Mouse (Mus musculus) hindbrain, embryonic 11.5 days (tissue): ENCODE measurements around the gene Ctss. TPM values are rescaled to one million over a fixed set of nuclear protein-coding genes. Genes with fewer than 3 reads are reported as not detected.
A peak's percentile ranks its signal among the peaks of the same experiment; 100 is the strongest.

Experiments used
- ATAC-seq: fragments of 200-750 bp; cut with Nextera tagmentation; 2 replicates; pipeline ENCODE4 v1.8.0; 2017; ENCODE audit warnings: mild to moderate bottlenecking, moderate TSS enrichment, moderate library complexity; ENCODE audit not compliant: low FRiP score
- DNase-seq: peaks from one replicate; pipeline ENCODE4 v3.0.0-alpha.2; 2015; ENCODE audit warnings: low spot score
- H3K27ac ChIP-seq: fragments of 300-500 bp; sonication (generic); 2 replicates; pipeline ENCODE4 v1.5.1; 2014; ENCODE audit warnings: mild to moderate bottlenecking, low read depth, low read length
- H3K27me3 ChIP-seq: fragments of 300-500 bp; sonication (generic); 2 replicates; pipeline ENCODE4 v1.6.1; 2014; ENCODE audit warnings: mild to moderate bottlenecking, low read length, moderate library complexity, mixed read lengths; ENCODE audit not compliant: control insufficient read depth, insufficient read depth
- H3K36me3 ChIP-seq: fragments of 300-500 bp; sonication (generic); 2 replicates; pipeline ENCODE4 v1.6.1; 2014; ENCODE audit warnings: mild to moderate bottlenecking, low read length, moderate library complexity, mixed read lengths; ENCODE audit not compliant: control insufficient read depth, insufficient read depth
- H3K4me1 ChIP-seq: fragments of 300-500 bp; sonication (generic); replicated peaks from 2 replicates; pipeline ENCODE4 v1.6.1; 2014; ENCODE audit warnings: low read length, mixed read lengths; ENCODE audit not compliant: control insufficient read depth, insufficient read depth
- H3K4me2 ChIP-seq: fragments of 300-500 bp; sonication (generic); replicated peaks from 2 replicates; pipeline ENCODE4 v1.6.1; 2014; ENCODE audit warnings: mild to moderate bottlenecking, low read depth, low read length
- H3K4me3 ChIP-seq: fragments of 300-500 bp; sonication (generic); 2 replicates; pipeline ENCODE4 v1.5.1; 2014; ENCODE audit warnings: low read depth, low read length
- H3K9ac ChIP-seq: fragments of 300-500 bp; sonication (generic); 2 replicates; pipeline ENCODE4 v1.6.1; 2014; ENCODE audit warnings: low read depth, low read length
- H3K9me3 ChIP-seq: fragments of 300-500 bp; sonication (generic); 2 replicates; pipeline ENCODE4 v1.6.1; 2016; ENCODE audit warnings: low read length; ENCODE audit not compliant: control insufficient read depth
- WGBS: fragments of 180-500 bp; shearing (Covaris S2); extraction: QIAGEN DNeasy Blood & Tissue Kit; methylation state at CpG from one replicate; pipeline ENCODE4 v1.1.7; 2014; 5-methylcytosine and 5-hydroxymethylcytosine counted together
- polyA plus RNA-seq: library from polyadenylated mRNA; unstranded; fragments of >200 nt; fragmentation: Nextera tagmentation; extraction: Ambion mirVana; gene quantifications from 2 replicates; pipeline ENCODE4 v1.2.1, GENCODE M21; 2014

Ctss gene
- polyA plus RNA-seq, 1 experiment from 2014 or later, result 12.3 TPM

DNA sequence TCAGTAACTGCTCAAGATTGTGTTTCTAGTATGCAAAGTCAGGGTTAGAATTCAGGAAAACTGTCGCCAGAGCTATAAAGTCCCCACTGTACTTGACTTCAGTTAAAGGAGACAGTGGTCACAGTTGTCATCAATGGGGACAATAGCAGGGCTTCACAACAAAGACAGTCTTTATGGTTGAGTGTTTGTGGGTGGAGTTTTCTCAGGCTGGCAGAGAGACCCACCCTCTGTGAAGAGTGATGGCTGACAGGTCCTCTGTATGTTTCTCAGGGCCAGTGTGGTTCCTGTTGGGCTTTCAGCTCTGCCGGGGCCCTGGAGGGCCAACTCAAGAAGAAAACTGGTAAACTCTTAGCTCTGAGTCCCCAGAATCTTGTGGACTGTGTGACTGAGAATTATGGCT is 24.3 kb upstream of the Ctss start:
- H3K9me3 ChIP-seq, result no peaks in the 10 kb centered on the region
- no peak for ATAC-seq
- no peak overlapping the region for H3K4me2 ChIP-seq
- no peaks in the 10 kb centered on the region for H3K36me3 ChIP-seq
- no peaks in the 10 kb centered on the region for H3K4me1 ChIP-seq
- 45% methylated on average over 2 of the region's 2 CpGs for WGBS
- peak; percentile 21 for DNase-seq
- no peak overlapping the region; the same call in 1 of the 2 replicates for H3K27ac ChIP-seq
- H3K27me3 ChIP-seq, result no peaks in the 10 kb centered on the region
- no peak overlapping the region for H3K9ac ChIP-seq
- H3K4me3 ChIP-seq, result no peak overlapping the region

DNA sequence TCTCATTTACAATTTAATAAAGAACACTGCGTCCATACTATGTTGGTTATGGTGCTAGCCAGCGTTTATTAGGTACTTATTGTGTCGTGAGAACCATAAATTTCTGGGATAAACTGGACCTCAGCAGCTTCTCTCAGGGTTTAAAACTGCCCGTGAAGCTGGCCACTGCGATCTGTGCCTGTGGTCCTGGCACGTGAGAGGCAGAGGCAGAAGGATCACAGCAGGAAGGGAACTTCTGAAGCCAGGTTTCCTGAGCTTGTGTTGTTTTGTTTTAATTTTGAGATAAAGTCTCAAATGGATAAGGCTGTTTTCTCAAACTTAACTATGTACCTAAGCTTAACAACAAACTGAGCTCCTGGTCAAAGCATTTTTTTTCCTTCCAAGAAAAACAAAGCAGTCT is 17.2 kb upstream of the Ctss start:
- Histone ChIP-seq H3K27me3 (no peaks in the 10 kb centered on the region), H3K4me2 (no peak overlapping the region), H3K36me3 (no peaks in the 10 kb centered on the region), H3K9me3 (no peaks in the 10 kb centered on the region), H3K27ac (no peak overlapping the region), H3K9ac (no peak overlapping the region), H3K4me3 (no peak overlapping the region), H3K4me1 (no peaks in the 10 kb centered on the region)
- ATAC-seq (no peak), DNase-seq (no peak)
- WGBS, result 78% methylated on average over 6 of the region's 6 CpGs

DNA sequence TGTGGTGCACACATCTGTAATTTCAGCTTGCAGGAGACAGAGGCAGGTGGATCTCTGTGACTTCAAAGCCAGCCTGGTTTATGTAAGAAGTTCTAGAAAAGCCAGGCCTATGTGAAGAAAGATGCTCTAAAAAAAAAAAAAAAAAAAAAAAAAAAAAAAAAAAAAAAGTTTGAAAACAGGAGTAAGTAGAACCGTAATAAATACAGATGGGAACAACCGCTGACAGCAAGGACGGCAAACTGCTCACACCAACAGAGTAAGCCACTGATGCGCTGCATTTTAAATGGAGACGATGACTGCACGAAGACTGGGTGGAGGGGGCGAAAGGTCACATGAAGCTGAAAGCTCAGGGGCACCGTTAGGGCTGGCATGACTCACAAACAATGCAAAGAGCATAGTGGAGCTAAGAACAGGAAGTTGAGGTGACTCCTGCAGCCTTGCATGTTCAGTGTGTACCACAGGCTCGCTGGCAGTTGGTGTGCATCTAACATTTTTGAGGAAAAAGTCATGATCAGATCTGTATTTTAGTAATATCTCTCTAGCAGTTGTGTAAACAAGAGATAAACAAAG is 14.9 kb upstream of the Ctss start:
- H3K9ac ChIP-seq, result no peak overlapping the region
- no peak overlapping the region for H3K4me3 ChIP-seq
- 69% methylated on average over 9 of the region's 9 CpGs for WGBS
- no peak for ATAC-seq
- no peaks in the 10 kb centered on the region for H3K27me3 ChIP-seq
- H3K27ac ChIP-seq, result no peak overlapping the region
- no peaks in the 10 kb centered on the region for H3K9me3 ChIP-seq
- no peaks in the 10 kb centered on the region for H3K36me3 ChIP-seq
- no peak overlapping the region for H3K4me2 ChIP-seq
- H3K4me1 ChIP-seq, result no peaks in the 10 kb centered on the region
- DNase-seq, result no peak

DNA sequence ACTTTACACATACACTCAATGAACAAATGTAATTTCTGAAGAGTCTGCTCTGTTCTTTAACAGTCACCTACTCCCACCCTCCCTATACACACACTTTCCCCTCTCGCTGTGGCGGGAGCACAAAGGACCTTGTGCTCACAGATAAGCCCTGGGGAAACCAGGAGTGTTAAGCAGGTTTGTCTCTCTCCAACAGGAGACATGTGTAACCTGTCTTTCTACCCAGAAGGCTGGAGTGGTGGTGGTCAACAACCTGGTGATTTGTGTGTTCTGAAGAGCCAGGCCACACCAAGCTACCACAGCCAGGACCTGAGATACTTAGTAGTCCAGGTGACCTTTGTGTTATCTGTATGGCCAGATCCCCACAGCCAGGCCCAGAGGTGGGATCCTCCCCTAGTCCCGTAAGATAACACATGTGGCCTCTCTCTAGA is 10.0 kb upstream of the Ctss start:
- ATAC-seq, result no peak
- no peak overlapping the region for H3K27ac ChIP-seq

DNA sequence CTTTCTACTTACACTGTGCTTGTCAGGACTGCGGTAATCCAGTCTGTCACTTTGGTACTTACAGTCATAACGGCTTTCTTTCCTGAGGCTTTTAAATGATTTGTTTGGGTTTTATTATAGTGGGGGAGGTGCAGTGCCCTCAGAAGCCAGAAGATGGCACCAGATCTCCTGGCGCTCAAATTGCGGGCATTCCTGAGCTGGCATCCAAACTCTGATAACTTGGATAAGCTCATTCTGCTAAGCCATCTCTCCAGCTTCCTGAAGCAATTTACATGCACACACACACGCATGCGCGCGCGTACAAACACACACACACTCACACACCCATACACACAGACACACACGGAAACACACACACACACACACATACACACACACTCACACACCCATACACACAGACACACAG is 9.1 kb upstream of the Ctss start:
- no peak overlapping the region for H3K9ac ChIP-seq
- H3K27ac ChIP-seq, result no peak overlapping the region
- WGBS, result 41% methylated on average over 10 of the region's 10 CpGs
- ATAC-seq, result no peak
- H3K9me3 ChIP-seq, result no peaks in the 10 kb centered on the region
- H3K4me3 ChIP-seq, result no peak overlapping the region
- no peaks in the 10 kb centered on the region for H3K36me3 ChIP-seq
- no peaks in the 10 kb centered on the region for H3K4me1 ChIP-seq
- no peaks in the 10 kb centered on the region for H3K27me3 ChIP-seq
- no peak overlapping the region for H3K4me2 ChIP-seq
- peak; percentile 82 for DNase-seq

More for the DNA sequence above, 10.0 kb upstream of the Ctss start:
- Histone ChIP-seq H3K27me3 (no peaks in the 10 kb centered on the region), H3K4me3 (no peak overlapping the region), H3K9me3 (no peaks in the 10 kb centered on the region), H3K4me2 (no peak overlapping the region), H3K4me1 (no peaks in the 10 kb centered on the region), H3K36me3 (no peaks in the 10 kb centered on the region), H3K9ac (no peak overlapping the region)
- 91% methylated on average over 3 of the region's 3 CpGs for WGBS
- DNase-seq, result no peak

DNA sequence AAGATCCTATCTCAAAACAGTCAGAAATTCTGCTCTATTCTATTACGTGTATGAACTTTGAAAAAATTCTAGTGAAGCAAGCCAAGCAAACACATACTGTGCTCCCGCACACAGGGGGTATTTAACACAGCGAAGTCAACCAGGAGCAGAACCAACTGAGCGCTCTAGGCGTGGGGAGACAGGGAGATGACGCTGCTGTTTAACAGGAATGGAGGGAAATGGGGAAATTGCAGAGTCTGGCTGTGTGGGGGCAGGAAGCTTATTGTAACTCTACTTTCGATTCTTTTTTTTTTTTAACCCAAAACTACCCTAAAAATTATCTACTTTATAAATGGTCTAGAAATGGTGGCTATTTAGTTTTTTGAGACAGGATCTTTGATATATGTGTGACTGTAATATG is 7.7 kb upstream of the Ctss start:
- H3K36me3 ChIP-seq, result no peaks in the 10 kb centered on the region
- no peaks in the 10 kb centered on the region for H3K4me1 ChIP-seq
- WGBS, result 83% methylated on average over 7 of the region's 7 CpGs
- no peaks in the 10 kb centered on the region for H3K9me3 ChIP-seq
- no peak overlapping the region for H3K27ac ChIP-seq
- no peak overlapping the region for H3K9ac ChIP-seq
- no peaks in the 10 kb centered on the region for H3K27me3 ChIP-seq
- ATAC-seq, result no peak
- no peak overlapping the region for H3K4me3 ChIP-seq
- DNase-seq, result no peak
- H3K4me2 ChIP-seq, result no peak overlapping the region

DNA sequence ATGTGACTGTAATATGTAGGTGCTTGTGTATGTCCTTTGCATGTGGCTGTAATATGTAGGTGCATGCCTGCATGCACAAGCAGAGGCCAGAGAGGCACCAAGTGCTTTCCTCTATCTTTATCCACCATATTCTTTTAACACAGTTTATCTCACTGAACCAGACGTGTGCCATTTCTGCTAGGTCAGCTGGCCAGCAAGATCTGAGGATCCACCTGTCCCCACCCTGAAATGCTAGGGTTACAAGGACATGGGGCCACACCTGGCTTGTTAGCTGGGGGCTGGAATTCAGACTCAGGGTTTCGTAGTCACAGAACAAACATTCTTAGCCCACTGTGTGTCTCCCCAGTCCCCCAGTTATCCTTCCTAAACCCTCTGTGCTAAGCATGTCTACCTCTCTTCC is 7.3 kb upstream of the Ctss start:
- Histone ChIP-seq H3K27ac (no peak overlapping the region), H3K4me2 (no peak overlapping the region), H3K36me3 (no peaks in the 10 kb centered on the region), H3K4me3 (no peak overlapping the region), H3K4me1 (no peaks in the 10 kb centered on the region), H3K27me3 (no peaks in the 10 kb centered on the region), H3K9ac (no peak overlapping the region), H3K9me3 (no peaks in the 10 kb centered on the region)
- ATAC-seq, result no peak
- DNase-seq, result no peak
- WGBS, result 75% methylated on average over 2 of the region's 2 CpGs

DNA sequence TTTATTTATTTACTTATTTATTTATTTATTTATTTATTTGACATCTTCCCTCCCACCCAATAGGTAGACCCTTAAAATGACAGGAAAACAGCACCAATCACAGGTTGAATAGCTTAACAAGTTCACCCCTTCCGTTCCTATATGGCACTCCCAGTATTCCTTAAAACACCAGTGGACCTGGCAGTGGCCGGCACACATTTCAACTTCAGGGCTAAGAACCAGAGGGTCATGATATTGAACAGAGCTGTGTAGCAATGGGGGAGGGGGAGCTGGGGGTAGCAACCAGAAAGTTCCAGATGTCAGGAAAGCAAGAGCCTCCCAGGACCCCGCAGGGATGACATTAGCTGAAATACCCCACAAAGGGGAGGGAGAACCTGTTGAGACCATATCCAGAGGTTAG is 6.5 kb upstream of the Ctss start:
- ATAC-seq (no peak), DNase-seq (no peak)
- Histone ChIP-seq H3K9me3 (no peaks in the 10 kb centered on the region), H3K27ac (no peak overlapping the region), H3K36me3 (no peaks in the 10 kb centered on the region), H3K27me3 (no peaks in the 10 kb centered on the region), H3K4me2 (no peak overlapping the region), H3K4me1 (no peaks in the 10 kb centered on the region), H3K4me3 (no peak overlapping the region), H3K9ac (no peak overlapping the region)
- WGBS, result 90% methylated on average over 3 of the region's 3 CpGs

DNA sequence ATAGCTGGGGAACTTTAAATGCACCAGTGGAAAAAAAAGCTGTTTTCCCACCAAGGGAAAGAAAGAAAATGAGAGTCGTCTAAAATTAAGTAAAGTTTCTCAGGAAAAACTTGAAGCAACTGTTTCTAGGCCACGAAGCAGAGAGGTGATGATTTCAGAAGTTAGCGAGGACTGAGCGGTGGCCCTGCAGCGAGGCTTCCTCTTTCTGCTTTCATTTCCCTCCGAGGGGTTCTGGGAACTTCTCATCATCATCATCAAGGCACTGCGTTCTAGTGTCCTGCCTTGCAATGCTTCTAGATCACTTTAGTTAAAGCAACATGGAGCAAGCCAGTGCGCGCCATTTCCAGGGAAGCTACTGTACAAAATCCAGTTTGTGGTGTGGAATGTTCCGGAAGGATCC is 5.4 kb upstream of the Ctss start:
- H3K27me3 ChIP-seq, result no peaks in the 10 kb centered on the region
- ATAC-seq (no peak), DNase-seq (no peak)
- no peak overlapping the region for H3K27ac ChIP-seq
- no peak overlapping the region for H3K4me2 ChIP-seq
- no peaks in the 10 kb centered on the region for H3K9me3 ChIP-seq
- H3K9ac ChIP-seq, result no peak overlapping the region
- 90% methylated on average over 10 of the region's 10 CpGs for WGBS
- H3K4me1 ChIP-seq, result no peaks in the 10 kb centered on the region
- no peak overlapping the region for H3K4me3 ChIP-seq
- H3K36me3 ChIP-seq, result no peaks in the 10 kb centered on the region
